Mouse (Mus musculus) bone marrow, adult 2 months (tissue): ENCODE measurements around the gene Aire. TPM values are rescaled to one million over a fixed set of nuclear protein-coding genes. Genes with fewer than 3 reads are reported as not detected.
"Not testable (repeated sequence)": the region's sequence is repeated elsewhere in the genome, so short reads cannot be mapped to it uniquely, and the experiment has no call there.

Experiments
- H3K27ac ChIP-seq: fragments of 200-500 bp; 2 replicates; pipeline ENCODE4 v1.5.1; 2012; ENCODE audit warnings: low read depth, mild to moderate bottlenecking, control low read depth, inconsistent platforms, low read length; ENCODE audit not compliant: control insufficient read depth, poor library complexity, insufficient read depth
- H3K4me1 ChIP-seq: fragments of 200-500 bp; 2 replicates; pipeline ENCODE4 v1.6.1; 2011; ENCODE audit warnings: low read length; ENCODE audit not compliant: control insufficient read depth, insufficient read depth
- H3K4me3 ChIP-seq: fragments of 200-500 bp; replicated peaks from 2 replicates; pipeline ENCODE3; 2011; ENCODE audit warnings: mild to moderate bottlenecking, low read depth, low read length, control low read depth; ENCODE audit not compliant: control insufficient read depth
- CTCF ChIP-seq: fragments of 200-500 bp; IDR thresholded peaks from 2 replicates; pipeline ENCODE4 v1.5.1; 2011; ENCODE audit warnings: low read length, control low read depth; ENCODE audit not compliant: control insufficient read depth, insufficient read depth
- POLR2A ChIP-seq: fragments of 200-500 bp; IDR thresholded peaks from 2 replicates; pipeline ENCODE4 v1.6.1; 2011; ENCODE audit warnings: low read depth, mild to moderate bottlenecking, control low read depth, low read length, borderline replicate concordance; ENCODE audit not compliant: control insufficient read depth
- WGBS: fragments of 180-500 bp; shearing (Covaris S2); methylation state at CpG from one replicate; pipeline ENCODE4 v1.1.7; 2018; 5-methylcytosine and 5-hydroxymethylcytosine counted together
- polyA plus RNA-seq: library from polyadenylated mRNA; stranded (reverse); fragments of >200 nt; gene quantifications from 2 replicates; pipeline ENCODE4 v1.2.4, GENCODE M21; 2011; ENCODE audit warnings: low replicate concordance; ENCODE audit not compliant: missing spikeins, insufficient read depth, insufficient read length

The Aire gene
- polyA plus RNA-seq, 1 experiment: not detected

DNA sequence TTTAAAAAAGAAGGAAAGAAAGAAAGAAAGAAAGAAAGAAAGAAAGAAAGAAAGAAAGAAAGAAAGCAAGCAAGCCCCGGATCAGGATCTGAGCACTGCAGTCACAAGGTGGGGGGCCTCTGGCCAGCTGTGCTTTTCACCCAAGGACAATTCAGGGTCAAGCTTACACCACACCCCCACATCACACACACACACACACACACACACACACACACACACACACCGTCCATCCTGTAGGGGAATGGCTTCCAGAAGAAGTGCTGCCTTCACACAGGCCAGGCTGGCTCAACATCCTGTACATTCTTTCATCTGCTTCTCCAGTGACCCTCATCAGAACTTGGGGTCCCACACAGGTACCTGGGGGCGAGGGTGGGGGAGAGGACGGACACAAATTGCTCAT is 24.1 kb downstream of the Aire start:
- 72% methylated on average over 4 of the region's 4 CpGs for WGBS
- Histone ChIP-seq H3K4me3 (no peak overlapping the region), H3K27ac (no peak overlapping the region), H3K4me1 (peaks cover 2% of the 10 kb centered on the region)
- no peak for TF ChIP-seq CTCF
- TF ChIP-seq POLR2A: no peak

- Histone ChIP-seq H3K4me1 (peaks cover 2% of the 10 kb centered on the region), H3K4me3 (no peak overlapping the region), H3K27ac (no peak overlapping the region)
- WGBS: 18% methylated on average over 19 of the region's 19 CpGs
- TF ChIP-seq CTCF: peak; percentile 98
- peak; percentile 29; the same call in 1 of the 2 replicates for TF ChIP-seq POLR2A
Measured at GRCm38 (mm10) chr10:78018797-78019203, 24.6 kb downstream of the Aire start.

DNA sequence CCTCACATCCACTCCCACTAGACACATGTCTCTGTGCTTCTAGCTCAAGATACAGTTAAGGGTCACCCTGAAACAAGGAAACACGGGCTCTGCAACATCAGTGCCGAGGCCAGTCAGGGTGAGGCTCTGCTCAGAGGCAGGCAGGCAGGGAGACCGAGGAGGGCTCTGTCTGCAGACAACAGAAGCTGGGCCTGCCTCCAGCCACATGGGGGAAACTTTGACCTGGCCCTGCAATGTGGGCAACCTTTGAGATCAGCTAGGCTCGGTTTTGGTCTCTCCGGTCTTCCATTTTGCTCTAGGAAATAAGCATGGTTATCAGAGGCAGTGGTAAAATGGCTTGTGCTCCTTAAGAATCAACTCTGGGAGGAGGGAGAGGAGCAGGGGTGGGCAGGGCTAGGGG is 27.0 kb downstream of the Aire start:
- H3K4me1 ChIP-seq: peaks cover 2% of the 10 kb centered on the region
- TF ChIP-seq POLR2A (no peak), CTCF (no peak)
- no peak overlapping the region for H3K4me3 ChIP-seq
- H3K27ac ChIP-seq: no peak overlapping the region
- WGBS: 49% methylated on average over 5 of the region's 5 CpGs

GRCm38 (mm10) chr10:78015489-78015888 is 27.9 kb downstream of the Aire start:
- Histone ChIP-seq H3K4me1 (peaks cover 2% of the 10 kb centered on the region), H3K27ac (no peak overlapping the region), H3K4me3 (no peak overlapping the region)
- TF ChIP-seq POLR2A: no peak
- no peak for TF ChIP-seq CTCF
- 32% methylated on average over 1 of the region's 1 CpGs for WGBS

DNA sequence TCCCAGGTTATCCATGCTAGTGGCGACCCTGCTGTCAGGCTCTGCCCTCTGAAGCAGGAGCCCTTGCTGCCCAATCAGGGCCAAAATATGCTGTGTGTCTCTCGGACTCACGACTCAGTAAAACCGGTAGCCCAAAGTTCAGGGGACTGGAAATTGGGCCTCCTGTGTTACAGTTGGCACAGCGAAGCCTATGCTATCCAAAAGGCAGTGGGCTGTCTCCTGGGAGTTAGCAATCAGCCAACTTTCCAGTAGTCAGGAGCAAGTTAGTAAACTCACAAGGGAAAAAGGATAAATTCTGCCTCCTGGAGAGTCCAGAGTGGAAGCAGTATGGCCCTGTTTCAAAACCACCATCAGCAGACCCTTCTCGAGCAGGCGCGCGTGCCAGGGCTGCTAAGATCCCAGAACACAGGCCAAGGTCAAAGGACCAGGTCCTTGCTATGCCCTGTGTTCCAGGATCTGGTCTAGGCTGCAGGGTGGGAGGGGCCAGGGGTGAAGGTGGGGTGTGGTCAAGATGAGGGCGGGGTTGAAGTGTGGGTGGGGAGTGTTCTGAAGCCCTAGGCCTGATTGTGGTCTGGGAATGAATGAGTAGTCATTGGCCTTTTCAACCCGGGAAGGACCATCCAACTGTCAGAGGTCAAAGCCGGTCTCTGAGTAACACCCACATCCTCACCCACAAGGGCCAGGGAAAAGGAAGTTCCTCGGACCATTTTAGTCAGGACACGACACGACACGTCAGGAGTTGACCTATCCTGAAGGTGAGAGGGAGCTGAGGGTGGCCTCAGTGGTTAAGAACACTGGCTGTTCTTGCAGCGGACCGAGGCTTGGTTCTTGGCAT is 30.5 kb downstream of the Aire start:
- WGBS: 82% methylated on average over 18 of the region's 18 CpGs
- peaks cover 2% of the 10 kb centered on the region for H3K4me1 ChIP-seq
- TF ChIP-seq CTCF (no peak), POLR2A (no peak)

GRCm38 (mm10) chr10:78011116-78011515 is 32.3 kb downstream of the Aire start:
- not testable (repeated sequence) for H3K4me1 ChIP-seq, H3K27ac ChIP-seq, H3K4me3 ChIP-seq
- 86% methylated on average over 5 of the region's 5 CpGs for WGBS

More for the DNA sequence above, 30.5 kb downstream of the Aire start:
- Histone ChIP-seq H3K4me3 (no peak overlapping the region), H3K27ac (no peak overlapping the region)

GRCm38 (mm10) chr10:78010335-78010734 is 33.1 kb downstream of the Aire start:
- 7% methylated on average over 10 of the region's 10 CpGs for WGBS
- no peak for TF ChIP-seq CTCF
- no peak for TF ChIP-seq POLR2A
- no peak overlapping the region for H3K27ac ChIP-seq
- no peak overlapping the region for H3K4me3 ChIP-seq
- no peaks in the 10 kb centered on the region for H3K4me1 ChIP-seq

DNA sequence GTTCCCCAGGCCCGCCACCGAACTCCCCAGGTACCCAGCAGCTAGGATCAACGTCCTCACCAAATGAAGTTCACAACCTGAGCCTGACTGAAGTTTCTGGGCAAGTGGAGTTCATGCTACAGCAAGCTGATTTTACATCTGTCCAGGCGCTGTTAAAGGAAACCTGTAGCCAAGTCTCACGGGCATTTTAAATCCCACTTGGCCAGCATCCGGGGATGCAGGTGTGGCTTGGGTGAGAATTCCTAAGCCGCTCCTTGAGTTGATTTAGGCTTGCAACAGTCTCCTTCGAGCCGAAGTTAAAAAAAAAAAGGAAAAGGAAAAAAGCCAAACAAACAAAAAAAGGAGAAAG is 33.5 kb downstream of the Aire start, which contains the start of gene Pfkl:
Gene Pfkl (minus strand): TSS at position 139 of the 349 bp plus-strand sequence.
- peak within 1 kb of the TSS; percentile 95 for H3K27ac ChIP-seq
- WGBS: under 1% methylated on average over 9 of the region's 9 CpGs
- no peak for TF ChIP-seq CTCF
- TF ChIP-seq POLR2A: no peak
- H3K4me1 ChIP-seq: no peaks in the 10 kb centered on the region
- H3K4me3 ChIP-seq: peak within 1 kb of the TSS; percentile 93

DNA sequence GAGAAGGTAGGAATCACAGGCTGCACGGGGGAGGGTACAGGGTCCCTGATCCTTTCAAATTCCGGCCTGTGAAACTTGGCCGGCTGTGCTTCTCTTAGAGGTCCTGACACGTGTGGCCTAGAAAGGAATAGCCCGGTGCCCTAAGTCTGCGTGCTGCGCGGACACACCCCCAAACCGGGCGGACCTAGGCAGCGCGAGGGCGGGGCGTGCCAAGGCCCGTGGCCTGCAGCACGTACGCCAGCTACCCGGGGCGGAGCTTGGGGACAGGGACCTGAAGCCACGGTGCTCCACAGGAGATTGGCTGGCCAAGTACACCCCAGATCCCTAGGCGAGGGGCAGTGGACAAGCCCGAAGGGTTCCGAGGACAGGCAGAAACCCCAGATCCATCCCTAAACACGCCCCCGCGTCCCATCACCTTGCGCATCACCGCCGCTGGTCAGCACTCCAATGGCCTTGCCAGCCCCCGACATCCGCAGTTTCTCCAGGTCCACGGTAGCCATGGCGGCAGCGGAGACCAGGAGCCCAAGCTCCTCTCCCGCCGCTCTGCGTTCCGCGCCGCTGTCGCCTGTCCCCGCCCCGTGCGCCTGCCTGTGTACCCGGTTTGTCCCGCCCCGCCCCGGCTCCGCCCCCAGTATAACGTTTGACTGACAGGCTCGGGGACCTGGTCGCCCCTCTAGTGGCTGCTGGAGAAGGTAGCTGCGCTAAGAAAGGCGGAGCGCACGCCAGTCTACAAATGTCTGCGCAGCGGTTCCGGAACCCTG is 34.0 kb downstream of the Aire start:
- H3K4me3 ChIP-seq: peak overlapping the region; percentile 93
- under 1% methylated on average over 59 of the region's 59 CpGs for WGBS
- peak overlapping the region; percentile 95 for H3K27ac ChIP-seq
- peak; percentile 61; the same call in 1 of the 2 replicates for TF ChIP-seq CTCF
- peak; percentile 56; the same call in 1 of the 2 replicates for TF ChIP-seq POLR2A
- no peaks in the 10 kb centered on the region for H3K4me1 ChIP-seq
